Mouse (Mus musculus) adrenal gland, postnatal 36 days (tissue): ENCODE results near the gene Zdhhc17. TPM values are rescaled to one million over a fixed set of nuclear protein-coding genes. Genes with fewer than 3 reads are reported as not detected.
A peak's percentile ranks its signal among the peaks of the same experiment; 100 is the strongest.

ENCODE experiments used
- DNase-seq, 2 experiments: peaks; one replicate each; pipeline ENCODE4 v3.0.0; 2021; ENCODE audit warnings: mixed read lengths in 1 of 2
- total RNA-seq, 2 experiments: library from RNA; stranded (reverse); gene quantifications; 2 replicates each; pipeline ENCODE4 v1.2.3; 2021

Gene Zdhhc17
- total RNA-seq, 2 experiments from 2014 or later = 34.6 to 40.1 TPM

DNA sequence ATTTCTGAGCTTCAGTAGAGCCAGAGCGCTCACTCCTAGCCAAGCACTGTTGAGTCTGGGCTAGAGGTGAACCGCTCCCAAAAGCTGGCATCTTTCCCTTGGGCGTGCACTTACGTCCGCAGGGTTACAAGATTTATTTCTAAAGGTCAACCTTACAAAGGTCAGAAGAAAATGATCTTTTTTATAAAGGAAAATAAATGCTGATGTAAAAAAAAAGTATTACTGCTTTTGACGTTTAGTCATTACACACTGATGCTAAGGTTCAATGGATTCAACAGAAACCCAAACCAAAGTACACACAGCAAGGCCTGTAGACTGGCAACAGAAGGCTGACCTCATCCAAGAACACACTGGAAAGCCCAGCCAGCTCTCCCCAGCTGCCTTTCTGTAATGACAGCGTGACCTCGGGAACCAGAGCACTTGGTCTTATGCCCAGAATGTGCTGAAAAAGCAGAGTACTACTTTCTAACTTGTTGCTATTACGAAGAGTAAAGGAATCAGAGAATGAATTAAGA lies 56.9 kb downstream of the Zdhhc17 start:
- DNase-seq = peak; percentile 87 to 89

DNA sequence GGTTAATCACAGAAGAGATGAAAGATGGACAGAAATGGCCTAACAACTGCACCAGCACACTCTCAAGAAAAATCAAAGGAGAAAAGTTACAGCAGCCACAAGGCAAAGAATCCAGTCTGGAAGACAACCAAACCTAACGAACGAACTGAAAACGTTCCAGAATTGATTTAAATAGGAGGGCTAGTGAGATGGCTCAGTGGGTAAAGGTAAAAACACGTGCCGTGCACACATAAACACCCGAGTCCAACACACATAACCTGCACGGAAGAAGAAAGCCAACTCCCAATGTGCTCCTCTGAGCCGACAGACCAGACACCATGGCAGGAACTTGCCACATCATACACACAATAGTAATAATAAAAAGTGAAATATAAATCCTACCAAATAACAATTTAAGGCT lies 57.7 kb downstream of the Zdhhc17 start:
- no peak for DNase-seq

DNA sequence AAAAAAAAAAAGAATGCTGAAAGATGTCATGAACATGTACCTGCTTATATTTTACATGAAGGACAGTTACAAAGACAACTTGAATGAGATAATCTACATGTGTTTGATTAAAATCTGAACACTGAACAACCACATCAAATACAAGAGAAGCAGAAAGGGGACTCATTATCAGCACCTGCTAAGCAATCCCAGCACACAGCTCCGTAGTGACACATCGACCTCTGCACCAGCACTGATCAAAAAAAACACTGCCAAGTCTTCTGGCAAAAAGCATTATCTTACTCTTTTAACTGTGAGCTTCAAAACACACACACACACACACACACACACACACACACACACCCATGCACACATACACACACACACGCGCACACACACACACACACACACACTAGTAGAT lies 58.2 kb downstream of the Zdhhc17 start:
- DNase-seq = no peak

DNA sequence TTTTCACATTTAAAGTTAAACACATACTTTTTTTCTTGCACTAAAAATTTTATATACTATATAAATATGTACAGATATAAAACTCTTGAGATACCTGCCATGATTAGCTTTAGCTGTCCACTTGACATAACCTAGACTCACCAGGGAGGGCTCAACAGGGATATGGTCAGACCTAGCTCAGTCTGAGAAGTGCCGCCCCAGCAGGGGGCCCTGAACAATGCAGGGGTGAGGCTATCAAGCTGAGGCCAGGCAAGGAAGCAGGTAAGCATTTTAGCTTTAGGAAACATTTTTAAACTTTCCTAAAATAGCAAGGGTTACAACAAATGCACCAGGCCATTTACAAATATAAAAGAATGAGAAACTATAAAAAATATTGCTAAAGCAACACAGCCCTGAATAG lies 58.8 kb downstream of the Zdhhc17 start:
- no peak for DNase-seq

DNA sequence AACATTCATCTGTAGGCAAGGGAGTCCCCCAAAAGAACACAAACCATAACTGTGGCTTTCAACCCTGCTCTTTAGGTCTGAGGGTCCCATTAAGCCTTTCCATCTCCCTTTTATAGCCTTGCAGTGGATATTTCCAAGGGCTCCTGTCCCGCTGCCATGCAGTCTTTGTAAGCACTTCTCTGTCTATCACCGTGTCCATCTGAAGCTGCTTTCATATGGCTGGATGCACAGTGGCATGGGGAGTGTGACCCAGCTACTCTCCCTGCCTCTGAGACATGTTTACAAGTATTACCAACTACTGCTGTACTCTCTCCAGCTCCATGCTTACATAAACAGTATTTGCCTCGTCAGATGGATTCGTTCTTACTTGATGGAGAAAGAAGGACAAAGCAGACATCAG lies 62.4 kb downstream of the Zdhhc17 start:
- DNase-seq = no peak

DNA sequence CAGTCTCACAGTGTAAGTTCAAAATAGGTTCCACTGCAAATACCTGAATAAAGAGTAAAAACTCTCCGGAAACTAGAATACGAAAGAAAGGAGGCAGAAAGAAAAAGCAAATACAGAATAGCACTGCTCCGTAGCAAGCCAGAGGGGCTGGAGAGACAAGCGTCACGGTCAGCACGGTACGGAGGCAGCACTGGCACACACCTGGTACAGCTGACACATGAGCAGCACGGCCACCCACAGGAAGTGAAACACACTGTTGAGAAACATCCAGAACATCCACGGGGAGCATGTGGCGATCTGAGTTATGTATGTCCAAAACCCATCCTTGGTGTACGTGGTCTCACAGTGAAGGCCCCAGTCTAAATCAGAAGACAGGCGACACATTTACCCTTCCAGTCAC lies 64.0 kb downstream of the Zdhhc17 start:
- no peak for DNase-seq

DNA sequence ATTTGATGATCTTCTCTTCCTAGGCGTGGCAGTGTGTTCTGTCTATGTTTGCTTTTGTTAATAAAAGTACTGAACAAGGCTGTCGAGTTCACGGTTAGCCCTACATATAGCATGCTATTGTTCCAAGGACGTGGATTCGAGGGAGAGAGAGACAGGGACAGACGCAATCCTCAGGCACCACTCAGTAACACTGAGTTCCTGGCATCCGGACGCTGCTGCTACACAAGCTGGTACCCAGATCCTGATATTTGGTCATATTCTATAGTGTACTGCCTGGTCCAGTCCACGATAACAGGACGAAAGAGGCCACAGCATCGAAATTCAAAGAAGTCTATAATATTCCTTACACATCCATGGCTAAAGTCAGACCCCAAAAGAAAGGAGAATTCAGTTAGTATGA lies 65.8 kb downstream of the Zdhhc17 start:
- DNase-seq = no peak

DNA sequence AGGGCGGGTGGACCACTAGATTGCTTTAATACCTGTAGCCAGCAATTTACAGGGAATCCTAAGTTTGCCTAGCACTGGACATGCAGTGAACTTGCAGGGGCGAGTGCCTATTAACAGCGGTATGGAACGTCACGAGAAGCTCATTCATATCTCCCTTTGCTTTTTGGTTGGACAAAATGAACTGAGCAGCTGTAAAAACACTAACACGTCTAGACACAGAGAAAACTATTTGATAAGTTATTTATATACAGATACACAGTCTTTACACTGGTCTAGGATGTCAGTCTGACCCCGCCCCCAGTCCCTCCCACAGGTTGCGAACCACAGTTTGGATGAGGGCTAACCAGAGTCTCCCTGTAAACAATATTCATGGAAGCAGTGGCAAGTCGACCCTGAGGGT lies 67.1 kb downstream of the Zdhhc17 start:
- DNase-seq = no peak

DNA sequence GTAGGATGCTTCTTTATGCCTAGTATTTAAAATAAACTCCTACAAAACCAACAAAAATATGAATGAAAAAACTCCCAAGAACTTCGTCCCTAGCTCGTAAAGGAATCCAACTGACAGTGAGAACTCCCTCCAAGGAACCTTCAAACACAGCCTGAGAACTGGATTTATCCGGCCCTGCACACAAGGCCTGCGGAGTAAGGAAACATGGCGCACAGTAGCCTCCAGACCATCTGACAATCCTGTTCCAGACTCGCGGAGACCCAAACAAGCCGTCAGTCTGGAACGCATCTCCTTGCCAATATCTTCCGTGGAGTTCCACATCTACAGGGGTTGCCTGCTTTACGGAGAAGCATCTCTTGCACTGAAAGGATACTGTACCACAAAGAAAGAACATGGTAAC lies 68.0 kb downstream of the Zdhhc17 start:
- DNase-seq = no peak

DNA sequence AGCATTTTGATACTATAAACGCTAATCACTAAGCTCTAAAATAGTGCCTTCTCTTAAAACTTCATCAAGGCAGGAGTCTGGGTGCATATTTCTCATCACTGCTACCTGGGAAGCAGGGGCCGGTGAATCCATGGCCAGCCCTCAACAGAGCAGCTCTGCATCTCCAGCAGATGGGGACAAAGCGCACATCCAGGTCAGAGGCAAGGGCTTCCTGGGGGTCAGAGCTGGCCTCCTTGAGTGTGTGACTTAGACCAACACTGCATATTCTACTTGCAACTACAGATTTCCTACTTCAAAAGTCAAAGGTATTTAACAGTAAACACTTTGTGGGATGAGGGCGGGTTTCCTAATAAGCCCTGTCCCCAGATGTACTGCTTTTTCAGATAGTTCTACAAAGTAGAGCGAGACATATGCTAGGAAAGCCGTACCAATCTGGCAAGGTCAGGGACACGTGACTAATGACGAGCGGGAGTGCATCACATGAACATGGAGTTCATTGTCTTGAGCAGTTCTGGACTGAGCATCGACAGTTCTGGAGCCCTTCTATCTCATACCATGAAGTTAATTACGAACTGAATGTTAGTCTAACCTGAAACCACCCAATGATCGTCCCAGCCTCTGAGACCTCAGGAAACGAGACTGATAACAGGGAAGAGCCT lies 69.1 kb downstream of the Zdhhc17 start:
- peak in 1 of 2 experiments; percentile 52 for DNase-seq

DNA sequence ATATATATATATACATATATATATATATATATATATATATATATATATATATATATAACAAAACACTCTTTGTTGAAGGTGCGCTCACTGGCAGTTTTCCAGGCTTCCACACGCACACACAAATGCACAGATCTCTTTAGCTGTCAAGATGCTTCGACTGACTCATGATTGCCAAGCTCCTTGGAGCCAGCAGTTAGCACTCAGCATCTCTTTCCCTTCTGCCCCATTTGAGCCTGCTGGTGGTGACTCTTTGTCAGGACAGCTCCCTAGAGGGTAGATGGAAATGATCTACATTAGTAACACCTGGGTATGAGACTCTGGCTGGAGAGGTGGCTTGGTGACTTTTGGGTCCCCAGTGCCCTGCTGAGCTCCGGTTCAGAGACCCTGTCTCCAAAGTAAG lies 70.2 kb downstream of the Zdhhc17 start:
- no peak for DNase-seq

DNA sequence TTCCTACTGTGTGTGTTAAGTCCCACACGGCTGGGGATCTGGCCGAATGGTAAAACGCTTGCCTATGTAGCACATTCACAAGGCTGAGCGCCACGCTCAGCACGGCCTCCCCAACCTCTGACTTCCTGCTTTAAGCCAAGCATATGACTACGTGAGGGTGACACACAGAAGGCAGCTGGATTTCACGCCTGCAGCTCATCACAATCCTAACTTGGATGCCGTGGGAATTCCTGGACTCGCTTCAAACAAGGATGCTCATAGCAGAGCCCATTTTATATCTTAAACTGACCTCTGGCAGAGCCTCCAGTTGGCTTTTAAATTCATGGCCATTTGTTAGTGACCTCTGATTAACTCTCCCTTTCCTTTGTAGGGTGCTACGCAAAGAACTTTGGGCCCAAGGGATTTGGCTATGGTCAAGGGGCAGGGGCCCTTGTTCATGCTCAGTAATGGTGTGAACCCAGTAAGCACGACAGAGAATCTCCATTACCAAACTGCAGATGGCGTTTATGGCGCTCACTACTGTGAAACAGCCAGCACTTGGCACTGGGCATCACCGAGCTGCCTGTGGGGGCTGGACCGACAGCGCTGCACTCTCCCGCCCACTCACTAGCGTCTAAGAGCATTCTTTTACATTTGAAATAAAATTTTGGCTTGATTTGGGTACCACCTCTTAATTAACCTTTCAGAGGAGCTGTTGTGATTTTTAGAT lies 70.9 kb downstream of the Zdhhc17 start:
- no peak for DNase-seq

DNA sequence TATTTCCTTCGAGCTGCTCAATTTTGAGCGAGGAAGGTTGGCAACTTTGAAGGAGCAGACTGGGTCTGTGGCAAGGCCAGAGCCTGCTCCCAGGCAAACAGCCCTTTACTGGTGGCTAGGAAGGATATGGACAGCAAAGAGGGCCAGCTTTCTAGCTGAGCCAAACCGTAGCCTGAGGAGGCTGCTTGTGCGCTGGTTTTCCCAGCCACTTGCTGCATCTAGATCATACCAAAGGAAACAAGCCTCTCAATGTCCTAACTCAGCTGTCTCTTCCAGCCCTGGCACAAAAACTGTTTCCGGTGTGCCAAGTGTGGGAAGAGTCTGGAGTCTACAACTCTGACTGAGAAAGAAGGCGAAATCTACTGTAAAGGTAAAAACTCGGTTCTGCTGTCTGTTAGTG lies 71.6 kb downstream of the Zdhhc17 start:
- DNase-seq = no peak

DNA sequence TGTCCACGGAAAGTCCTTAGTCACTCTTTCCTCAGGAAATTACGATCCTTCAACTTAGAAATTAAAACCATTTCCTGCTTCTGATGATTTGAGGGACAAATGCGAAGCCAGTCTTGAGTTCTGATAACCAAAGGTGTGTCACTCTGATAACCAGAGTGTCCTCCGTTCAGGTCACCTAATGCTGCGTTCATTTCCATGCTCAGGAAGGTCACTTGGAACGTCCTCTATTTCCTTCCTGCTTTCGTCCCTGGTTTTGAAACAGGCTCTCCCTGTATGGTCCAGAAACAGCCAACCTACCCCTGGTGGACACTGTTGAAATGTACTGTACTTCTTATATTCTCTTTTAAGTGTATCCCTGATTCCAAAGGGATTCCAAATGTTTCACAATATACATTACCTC lies 74.3 kb downstream of the Zdhhc17 start:
- no peak for DNase-seq

DNA sequence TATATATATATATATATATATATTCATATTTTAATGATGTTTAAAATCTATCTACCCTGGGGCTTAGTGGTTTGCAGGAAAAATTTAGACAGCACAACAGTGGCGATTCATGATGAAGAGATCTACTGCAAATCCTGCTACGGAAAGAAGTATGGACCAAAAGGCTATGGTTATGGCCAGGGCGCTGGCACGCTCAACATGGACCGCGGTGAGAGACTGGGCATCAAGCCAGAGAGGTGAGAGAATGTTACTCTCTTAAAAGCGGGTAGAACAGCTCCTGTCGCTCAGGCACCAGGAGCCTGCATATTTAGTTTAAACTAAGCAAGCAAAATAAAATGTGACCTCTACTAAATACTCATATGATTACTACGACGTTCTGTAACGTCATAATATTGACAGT lies 74.9 kb downstream of the Zdhhc17 start:
- no peak for DNase-seq

DNA sequence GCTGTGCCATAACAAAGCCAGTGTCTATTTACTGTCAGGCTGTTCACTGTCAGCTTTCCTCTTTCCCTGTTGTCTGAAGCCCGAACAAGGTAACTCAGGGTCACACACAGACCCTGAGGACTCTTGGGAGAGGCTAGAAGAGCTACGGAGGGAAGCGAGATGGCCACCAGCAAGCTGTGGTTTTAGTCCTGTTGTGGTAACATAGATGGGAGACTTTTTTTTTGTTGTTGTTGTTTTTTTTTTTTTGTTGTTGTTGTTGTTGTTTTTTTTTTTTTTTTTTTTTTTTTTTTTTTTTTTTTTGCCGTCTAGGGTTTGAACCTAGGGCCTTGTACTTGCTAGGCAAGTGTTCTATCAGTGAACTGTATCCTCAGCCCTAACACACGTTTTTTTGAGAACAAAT lies 76.4 kb downstream of the Zdhhc17 start:
- no peak for DNase-seq

DNA sequence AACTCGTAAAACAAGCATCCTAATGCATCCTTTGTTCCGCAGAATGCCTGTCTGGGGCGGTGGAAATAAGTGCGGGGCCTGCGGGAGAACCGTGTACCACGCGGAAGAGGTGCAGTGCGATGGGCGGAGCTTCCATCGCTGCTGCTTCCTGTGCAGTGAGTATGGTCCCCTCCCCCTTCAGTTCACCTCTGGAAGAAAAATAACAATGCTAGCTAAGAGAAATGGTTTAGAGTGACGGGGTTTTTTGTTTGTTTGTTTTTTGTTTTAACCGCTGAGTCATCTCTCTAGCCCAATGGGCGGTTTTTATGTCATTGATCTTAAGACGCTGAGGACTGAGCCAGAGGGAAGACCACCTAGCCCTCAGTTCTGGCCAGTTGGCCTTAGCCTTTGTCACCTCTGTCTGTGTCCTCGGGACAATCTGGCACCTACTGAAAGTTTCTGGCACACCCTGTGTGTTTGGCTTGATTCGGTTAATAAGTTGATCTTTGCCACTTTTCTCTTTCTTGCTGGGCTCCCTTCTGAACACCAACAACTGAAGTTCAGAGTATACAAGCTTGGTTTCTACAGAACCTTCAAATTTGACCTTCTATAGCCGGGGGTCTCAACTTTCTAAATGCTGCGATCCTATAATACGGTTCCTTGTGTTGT lies 77.9 kb downstream of the Zdhhc17 start:
- no peak for DNase-seq

DNA sequence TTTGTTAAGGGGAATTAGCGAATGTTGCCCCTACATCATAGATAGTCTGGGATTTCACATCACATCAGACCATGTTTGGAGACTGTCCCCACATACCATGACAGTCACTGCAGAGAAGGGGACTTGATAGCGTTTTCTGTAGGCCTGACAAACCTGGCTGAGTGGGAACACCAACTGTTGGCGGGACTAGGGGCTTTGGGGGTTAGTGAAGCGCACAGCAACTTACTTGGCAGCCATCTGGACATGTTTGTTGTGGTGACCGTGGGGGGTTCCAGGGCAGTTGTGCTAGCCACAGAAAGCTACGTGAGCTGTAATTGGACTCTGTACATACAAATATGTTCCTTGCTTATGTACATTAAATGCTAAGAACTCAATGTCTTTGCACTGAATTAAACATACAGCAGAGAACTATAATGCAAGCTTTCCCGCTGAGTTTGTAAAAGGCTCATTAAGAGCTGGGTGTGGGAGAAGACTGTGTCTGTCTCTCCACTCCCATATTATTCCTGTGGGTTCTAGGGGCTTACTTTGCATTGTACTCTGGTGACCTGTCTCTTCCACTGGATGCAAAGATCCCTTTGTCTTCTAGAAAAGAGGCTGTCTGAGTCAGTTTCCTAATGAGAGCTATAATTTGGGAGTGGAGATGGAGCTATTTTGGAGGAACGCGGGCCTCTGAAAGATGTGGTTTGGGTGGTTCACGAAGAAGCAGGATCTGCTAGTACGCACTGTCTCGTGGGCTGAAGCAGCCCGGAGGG lies 78.6 kb downstream of the Zdhhc17 start:
- DNase-seq = no peak

DNA sequence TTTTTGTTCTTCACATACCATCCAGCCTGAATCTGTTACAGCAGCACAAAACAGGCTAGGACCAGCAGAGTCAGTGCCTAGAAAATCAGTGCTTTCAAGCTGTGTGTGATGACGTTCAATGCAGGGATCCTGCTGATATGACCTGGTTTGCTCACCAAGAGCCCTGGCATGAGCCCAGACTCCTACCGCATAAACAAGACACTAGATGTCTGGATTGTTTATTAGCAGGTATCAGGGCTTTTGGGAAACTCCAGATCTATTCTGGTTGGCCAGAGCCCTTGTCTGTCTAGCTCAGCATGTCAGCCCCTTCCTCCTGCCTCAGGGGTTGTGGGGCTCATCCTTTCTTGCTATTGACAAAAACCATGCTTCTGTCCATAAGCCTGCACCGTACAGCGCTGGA lies 80.2 kb downstream of the Zdhhc17 start:
- DNase-seq = peak; percentile 76

DNA sequence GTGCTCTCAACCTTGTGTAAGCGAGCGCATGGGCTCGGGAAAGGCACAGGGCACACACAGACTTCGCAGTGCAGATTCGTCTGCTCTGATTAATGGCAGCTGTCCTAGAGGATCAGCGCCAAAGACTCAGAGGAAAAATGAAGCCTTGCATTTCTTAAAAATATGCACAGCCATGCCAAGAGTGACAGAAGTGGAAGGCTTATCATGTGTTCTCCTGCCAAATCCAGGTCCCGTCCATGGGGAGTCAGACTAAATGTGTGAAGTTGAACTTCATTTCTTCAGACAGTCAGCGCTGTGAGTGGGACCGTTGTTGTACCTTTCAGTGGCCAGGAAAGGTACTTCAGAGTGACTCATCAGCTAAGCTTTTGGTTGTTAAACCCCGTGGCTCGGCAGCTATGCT lies 82.4 kb downstream of the Zdhhc17 start:
- DNase-seq = peak; percentile 55 to 62

DNA sequence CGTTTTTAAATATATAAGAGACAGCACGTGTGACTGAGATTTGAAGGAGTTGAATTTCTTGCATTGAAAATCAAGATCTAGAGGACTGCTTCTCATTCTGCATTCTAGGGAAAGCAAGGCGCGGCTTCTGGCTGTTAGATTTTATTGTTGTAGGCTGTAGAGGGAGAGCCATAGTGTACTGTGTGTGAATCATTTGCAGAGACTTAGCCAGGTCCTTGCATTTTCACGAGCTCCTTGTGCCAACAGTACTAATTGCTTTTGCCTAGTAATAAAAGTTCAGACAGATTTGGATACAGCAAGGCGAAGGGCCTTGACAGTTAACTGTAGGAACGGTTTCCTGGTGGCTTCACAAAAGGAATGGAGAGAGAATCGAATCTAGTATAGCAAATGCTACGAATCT lies 87.3 kb downstream of the Zdhhc17 start:
- DNase-seq = no peak

DNA sequence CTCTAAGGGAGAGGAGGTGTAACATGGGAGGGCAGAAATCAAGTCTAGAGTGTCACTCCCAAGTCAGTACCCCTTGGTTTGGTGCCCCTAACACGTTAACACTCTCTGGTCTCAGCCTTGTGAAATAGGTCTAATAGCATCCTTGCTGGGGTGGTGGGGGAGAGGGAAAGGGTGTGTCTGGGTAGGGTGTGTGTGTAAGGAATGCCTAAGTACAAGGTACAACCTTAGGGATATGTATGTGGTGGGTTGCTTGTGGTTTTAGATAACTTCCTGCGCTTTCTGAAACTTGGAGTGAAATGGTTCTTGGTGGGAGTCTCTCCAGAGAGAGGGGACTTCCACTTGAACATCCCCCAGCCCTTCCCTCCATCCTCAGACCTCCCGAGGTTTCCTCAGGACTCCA lies 88.0 kb downstream of the Zdhhc17 start:
- DNase-seq = no peak
